Mouse (Mus musculus) spleen, adult 2 months (tissue): Measurements from ENCODE around the gene Ppfibp2.

Experiments used
- CTCF ChIP-seq: fragments of 200-500 bp; IDR thresholded peaks from 2 replicates; pipeline ENCODE4 v1.5.1; 2011; ENCODE audit warnings: mild to moderate bottlenecking, inconsistent platforms; ENCODE audit not compliant: insufficient read depth, insufficient read length, insufficient replicate concordance; ENCODE audit errors: extremely low read depth
- POLR2A ChIP-seq: fragments of 200-500 bp; IDR thresholded peaks from 2 replicates; pipeline ENCODE4 v1.6.1; 2011; ENCODE audit warnings: low read depth, low read length, inconsistent platforms

GRCm38 (mm10) chr7:107619225-107619624 lies 24.2 kb downstream of the Ppfibp2 start:
- no peak for TF ChIP-seq POLR2A
- TF ChIP-seq CTCF: no peak
